ENCODE assay signal across 9 mouse cellular contexts in genomic region chr17:8388463-8388862, GRCm38 (mm10). TPM values are rescaled to one million over a fixed set of nuclear protein-coding genes. Genes with fewer than 3 reads are reported as not detected.
DNase-seq lines count a peak whose midpoint lies in the region; ATAC-seq lines count a peak whose summit lies in the region.
"Had no signal": no experiment of that assay in that cellular context is flagged by ENCODE, and none has a peak within 500 bp of the region (broad histone marks: within the 10 kb centered on the region; RNA-seq: fewer than 3 reads in every experiment).

No protein-coding gene starts in this region.

- intact Hi-C loops in gastrocnemius, postnatal 36 days (cut with DNase I), result no loop called here

- H3K9me3 ChIP-seq in embryonic facial prominence, embryonic 10.5 days, result no peaks in the 10 kb centered on the region
- H3K9me3 ChIP-seq in hindbrain, embryonic 16.5 days (ENCODE audit: control insufficient read depth, low read length), result no peaks in the 10 kb centered on the region

- H3K4me1 ChIP-seq in embryonic facial prominence, embryonic 10.5 days, result peaks cover 12% of the 10 kb centered on the region
- peaks cover 6% of the 10 kb centered on the region for H3K4me1 ChIP-seq in hindbrain, embryonic 16.5 days (ENCODE audit: control insufficient read depth, insufficient read depth, low read depth, low read length)

- peak; percentile 75 for ATAC-seq in hindbrain, embryonic 16.5 days

- H3K36me3 ChIP-seq in embryonic facial prominence, embryonic 10.5 days (replicated peaks), result no peaks in the 10 kb centered on the region
- no peaks in the 10 kb centered on the region for H3K36me3 ChIP-seq in hindbrain, embryonic 16.5 days (ENCODE audit: control insufficient read depth, insufficient read depth, low read length)

- peak overlapping the region; percentile 47; the same call in 1 of the 2 replicates for H3K9ac ChIP-seq in hindbrain, embryonic 16.5 days (ENCODE audit: low read depth, low read length)

- no peak overlapping the region for H3K27ac ChIP-seq in embryonic facial prominence, embryonic 10.5 days (replicated peaks)
- no peak overlapping the region for H3K27ac ChIP-seq in hindbrain, embryonic 16.5 days (ENCODE audit: low read depth, low read length)

- peak; percentile 76 for DNase-seq in embryo, embryonic 10 days (ENCODE audit: low spot score)
- no peak for DNase-seq in embryo, embryonic 9.5 days (ENCODE audit: extremely low spot score)
- DNase-seq in CD8-positive naive resting alpha-beta T cell, adult 2 months (ENCODE audit: low read depth in 2 of 2, low spot score in 2 of 2), result peak; percentile 19 to 41
- peak; percentile 69 for DNase-seq in embryonic facial prominence, embryonic 10.5 days (ENCODE audit: low spot score)
- peak; percentile 25 for DNase-seq in lung, postnatal 14 days
- DNase-seq in right cerebral cortex, postnatal 14 days, result peak; percentile 65
- no peak for DNase-seq in gastrocnemius, postnatal 36 days

- peak overlapping the region; percentile 57 for H3K4me2 ChIP-seq in hindbrain, embryonic 16.5 days (ENCODE audit: low read length)

- WGBS in embryonic facial prominence, embryonic 10.5 days, result 4% methylated on average over 13 of the region's 13 CpGs
- 3% methylated on average over 13 of the region's 13 CpGs for WGBS in hindbrain, embryonic 16.5 days

- peaks cover 57% of the 10 kb centered on the region for H3K27me3 ChIP-seq in embryonic facial prominence, embryonic 10.5 days (replicated peaks; ENCODE audit: low read depth, poor library complexity, severe bottlenecking)
- H3K27me3 ChIP-seq in hindbrain, embryonic 16.5 days (replicated peaks; ENCODE audit: control insufficient read depth, insufficient read depth, low read length), result peaks cover 17% of the 10 kb centered on the region

- H3K4me3 ChIP-seq in embryonic facial prominence, embryonic 10.5 days, result peak overlapping the region; percentile 42; the same call in 1 of the 2 replicates
- peak overlapping the region; percentile 34 for H3K4me3 ChIP-seq in hindbrain, embryonic 16.5 days (ENCODE audit: low read length)

RNA-seq across cellular contexts. Expression of gene T2, which starts 32.7 kb away (rescaled TPM):
- 0.35 and 0.87 TPM in 2 replicates for polyA plus RNA-seq in embryonic facial prominence, embryonic 10.5 days (2016; fragmentation: Nextera tagmentation; extraction: Ambion mirVana)
- 0.72 and 0.99 TPM in 2 replicates for polyA plus RNA-seq in hindbrain, embryonic 16.5 days (2015; fragmentation: Nextera tagmentation; extraction: Ambion mirVana)
- total RNA-seq in gastrocnemius, postnatal 36 days (2021), result not detected

RNA-seq across cellular contexts. Expression of gene T, which starts 45.8 kb away (rescaled TPM):
- polyA plus RNA-seq in embryonic facial prominence, embryonic 10.5 days (2016; fragmentation: Nextera tagmentation; extraction: Ambion mirVana), result 0.39 and 0.59 TPM in 2 replicates
- polyA plus RNA-seq in hindbrain, embryonic 16.5 days (2015; fragmentation: Nextera tagmentation; extraction: Ambion mirVana), result 0.25 and 0.35 TPM in 2 replicates
- not detected for total RNA-seq in gastrocnemius, postnatal 36 days (2021)
- total RNA-seq: heart, postnatal 14 days had no signal

RNA-seq across cellular contexts. Expression of gene Prr18, which starts 51.2 kb away (rescaled TPM):
- 0.32 and 0.33 TPM in 2 replicates for polyA plus RNA-seq in embryonic facial prominence, embryonic 10.5 days (2016; fragmentation: Nextera tagmentation; extraction: Ambion mirVana)
- polyA plus RNA-seq in hindbrain, embryonic 16.5 days (2015; fragmentation: Nextera tagmentation; extraction: Ambion mirVana), result 16.4 and 16.9 TPM in 2 replicates
- total RNA-seq in gastrocnemius, postnatal 36 days (2021), result under 1 TPM in 1 of 2 experiments, not detected in 1; 0.07 TPM

Comparison
In these comparisons a context has a peak if more than half of its experiments do, and no peak if none do; other contexts are left out.
1. DNase-seq: peak in embryo, embryonic 10 days (single experiment), CD8-positive naive resting alpha-beta T cell, adult 2 months (2 of 2), embryonic facial prominence, embryonic 10.5 days (single experiment), lung, postnatal 14 days (single experiment) and right cerebral cortex, postnatal 14 days (single experiment); none in embryo, embryonic 9.5 days (single experiment) and gastrocnemius, postnatal 36 days (0 of 2).
2. RNA of gene Prr18, which starts 51.2 kb away (polyA plus RNA-seq): 16.4 to 16.9 TPM in hindbrain, embryonic 16.5 days; 0.32 to 0.33 TPM in embryonic facial prominence, embryonic 10.5 days; every median in the first group is over 10 times any median in the second.